In genomic region chr14:18331693-18332131, GRCm38 (mm10) we compare ENCODE assay signal across 7 mouse cellular contexts. TPM values are rescaled to one million over a fixed set of nuclear protein-coding genes. Genes with fewer than 3 reads are reported as not detected.
DNase-seq lines count a peak whose midpoint lies in the region; ATAC-seq lines count a peak whose summit lies in the region.

Ube2e1 (minus strand) TSS chr14:18331859.

- H3K4me1 ChIP-seq in intestine, embryonic 16.5 days (ENCODE audit: control insufficient read depth, insufficient read depth, low read length) = peaks cover 11% of the 10 kb centered on the region
- peaks cover 22% of the 10 kb centered on the region for H3K4me1 ChIP-seq in midbrain, embryonic 11.5 days (ENCODE audit: control insufficient read depth, insufficient read depth, low read length)

- H3K36me3 ChIP-seq in intestine, embryonic 16.5 days (ENCODE audit: control insufficient read depth, insufficient read depth, low read length) = no peaks in the 10 kb centered on the region
- H3K36me3 ChIP-seq in midbrain, embryonic 11.5 days (ENCODE audit: control insufficient read depth, insufficient read depth, low read length) = no peaks in the 10 kb centered on the region

- peak within 1 kb of the TSS; percentile 98 for H3K9ac ChIP-seq in intestine, embryonic 16.5 days (ENCODE audit: low read depth, low read length)
- H3K9ac ChIP-seq in midbrain, embryonic 11.5 days (ENCODE audit: low read length) = peak within 1 kb of the TSS; percentile 99

- peak within 1 kb of the TSS; percentile 89 for H3K27ac ChIP-seq in intestine, embryonic 16.5 days (ENCODE audit: low read length)
- H3K27ac ChIP-seq in midbrain, embryonic 11.5 days (ENCODE audit: low read depth, low read length) = peak within 1 kb of the TSS; percentile 4

- no peaks in the 10 kb centered on the region for H3K9me3 ChIP-seq in intestine, embryonic 16.5 days (ENCODE audit: control insufficient read depth, low read length)
- no peaks in the 10 kb centered on the region for H3K9me3 ChIP-seq in midbrain, embryonic 11.5 days (ENCODE audit: control insufficient read depth, low read length)

- intact Hi-C loops in left cerebral cortex, postnatal 4 days (cut with DNase I) = no loop called here

- peak; percentile 77 to 78 for DNase-seq in adrenal gland, adult 18-20 months (ENCODE audit: low spot score in 2 of 2)
- DNase-seq in embryo, embryonic 10.5 days (ENCODE audit: low spot score) = peak; percentile 76
- peak; percentile 36 to 66 for DNase-seq in gastrocnemius, postnatal 4 days (ENCODE audit: low spot score in 2 of 2)
- DNase-seq in left cerebral cortex, postnatal 4 days = peak; percentile 71
- DNase-seq in midbrain, embryonic 11.5 days (ENCODE audit: low spot score, missing footprints) = peak; percentile 96
- peak; percentile 66 for DNase-seq in right cerebral cortex, postnatal 4 days

- peak; percentile 94 for ATAC-seq in intestine, embryonic 16.5 days
- peak; percentile 89 for ATAC-seq in midbrain, embryonic 11.5 days (ENCODE audit: low FRiP score)

- peak within 1 kb of the TSS; percentile 96 for H3K4me3 ChIP-seq in intestine, embryonic 16.5 days (ENCODE audit: low read length)
- H3K4me3 ChIP-seq in midbrain, embryonic 11.5 days (ENCODE audit: low read depth, low read length) = peak within 1 kb of the TSS; percentile 93

- peak within 1 kb of the TSS; percentile 79 for H3K4me2 ChIP-seq in intestine, embryonic 16.5 days (ENCODE audit: low read depth, low read length)
- peak within 1 kb of the TSS; percentile 78 for H3K4me2 ChIP-seq in midbrain, embryonic 11.5 days

- 1% methylated on average over 39 of the region's 39 CpGs for WGBS in intestine, embryonic 16.5 days
- WGBS in midbrain, embryonic 11.5 days = under 1% methylated on average over 26 of the region's 39 CpGs

- no peaks in the 10 kb centered on the region for H3K27me3 ChIP-seq in intestine, embryonic 16.5 days (replicated peaks; ENCODE audit: control insufficient read depth, insufficient read depth, low read length)
- no peaks in the 10 kb centered on the region for H3K27me3 ChIP-seq in midbrain, embryonic 11.5 days (ENCODE audit: control insufficient read depth, insufficient read depth, low read length)

RNA-seq across cellular contexts. Expression of gene Ube2e1, which starts in this region (rescaled TPM):
- 10 to 100 TPM; 75.6 to 81.0 TPM for total RNA-seq in adrenal gland, adult 18-20 months (2021)
- total RNA-seq in gastrocnemius, postnatal 4 days (2021) = 100 to 1,000 TPM in 1 of 2 experiments, 10 to 100 TPM in 1; 96.6 to 102 TPM
- polyA plus RNA-seq in intestine, embryonic 16.5 days (2015; fragmentation: Nextera tagmentation; extraction: Ambion mirVana) = 107 and 113 TPM in 2 replicates
- total RNA-seq in left cerebral cortex, postnatal 4 days (2021) = 100 to 1,000 TPM; 109 to 114 TPM
- polyA plus RNA-seq in midbrain, embryonic 11.5 days (2014; fragmentation: Nextera tagmentation; extraction: Ambion mirVana) = 74.6 and 76.2 TPM in 2 replicates

Comparison
In these comparisons a context has a peak if more than half of its experiments do, and no peak if none do; other contexts are left out.
1. Peak in every context shown above with its lines: DNase-seq, ATAC-seq, H3K4me3 ChIP-seq and H3K27ac ChIP-seq.